Mouse (Mus musculus) forebrain, embryonic 13.5 days (tissue): Measurements from ENCODE around the gene Rabepk. TPM values are rescaled to one million over a fixed set of nuclear protein-coding genes. Genes with fewer than 3 reads are reported as not detected.
"Not testable (repeated sequence)": the region's sequence is repeated elsewhere in the genome, so short reads cannot be mapped to it uniquely, and the experiment has no call there.

Source experiments
- ATAC-seq: fragments of 200-750 bp; cut with Nextera tagmentation; 2 replicates; pipeline ENCODE4 v1.8.0; 2017
- H3K27ac ChIP-seq: fragments of 300-500 bp; sonication (generic); 2 replicates; pipeline ENCODE4 v1.5.1; 2015; ENCODE audit warnings: inconsistent platforms, mild to moderate bottlenecking, moderate library complexity
- H3K27me3 ChIP-seq: fragments of 300-500 bp; sonication (generic); 2 replicates; pipeline ENCODE4 v1.6.1; 2015; ENCODE audit warnings: mild to moderate bottlenecking, inconsistent platforms
- H3K36me3 ChIP-seq: fragments of 300-500 bp; sonication (generic); 2 replicates; pipeline ENCODE4 v1.6.1; 2015; ENCODE audit warnings: mild to moderate bottlenecking, inconsistent platforms; ENCODE audit not compliant: poor library complexity, severe bottlenecking
- H3K4me1 ChIP-seq: fragments of 300-500 bp; sonication (generic); 2 replicates; pipeline ENCODE4 v1.6.1; 2015; ENCODE audit warnings: inconsistent platforms
- H3K4me2 ChIP-seq: fragments of 300-500 bp; sonication (generic); 2 replicates; pipeline ENCODE4 v1.6.1; 2015; ENCODE audit warnings: inconsistent platforms, mild to moderate bottlenecking, moderate library complexity
- H3K4me3 ChIP-seq: fragments of 300-500 bp; sonication (generic); 2 replicates; pipeline ENCODE4 v1.5.1; 2015; ENCODE audit warnings: mild to moderate bottlenecking, inconsistent platforms
- H3K9ac ChIP-seq: fragments of 300-500 bp; sonication (generic); 2 replicates; pipeline ENCODE4 v1.6.1; 2015; ENCODE audit warnings: mild to moderate bottlenecking, inconsistent platforms
- H3K9me3 ChIP-seq: fragments of 300-500 bp; sonication (generic); replicated peaks from 2 replicates; pipeline ENCODE4 v1.6.1; 2016; ENCODE audit warnings: inconsistent platforms
- WGBS: fragments of 180-500 bp; shearing (Covaris S2); methylation state at CpG from one replicate; pipeline ENCODE4 v1.1.7; 2015; 5-methylcytosine and 5-hydroxymethylcytosine counted together
- polyA plus RNA-seq: library from polyadenylated mRNA; unstranded; fragments of >200 nt; fragmentation: Nextera tagmentation; extraction: Ambion mirVana; gene quantifications from 2 replicates; pipeline ENCODE4 v1.2.1, GENCODE M21; 2015

The Rabepk gene
- polyA plus RNA-seq, 1 experiment from 2014 or later = 29.8 TPM

DNA sequence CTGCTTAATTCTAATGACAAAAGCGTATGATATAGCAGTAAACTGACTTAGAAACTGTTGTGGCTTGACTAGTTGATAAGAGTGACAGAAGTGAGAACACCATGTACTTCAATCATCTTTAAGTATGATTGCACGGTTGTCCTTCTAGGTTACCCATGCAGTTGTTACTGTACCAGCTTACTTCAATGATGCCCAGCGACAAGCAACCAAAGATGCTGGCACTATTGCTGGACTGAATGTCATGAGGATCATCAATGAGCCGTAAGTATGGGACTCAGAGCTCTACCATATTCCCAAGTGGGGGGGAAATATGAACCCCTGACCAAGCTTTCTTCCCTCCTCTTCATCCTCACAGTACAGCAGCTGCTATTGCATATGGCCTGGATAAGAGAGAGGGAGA, 26.0 kb downstream of the Rabepk start:
- WGBS = 95% methylated on average over 4 of the region's 4 CpGs
- ATAC-seq = no peak
- H3K9me3 ChIP-seq = no peaks in the 10 kb centered on the region
- peak overlapping the region; percentile 99 for H3K4me3 ChIP-seq
- peak overlapping the region; percentile 7 for H3K9ac ChIP-seq
- H3K27ac ChIP-seq = no peak overlapping the region
- H3K4me1 ChIP-seq = peaks cover 64% of the 10 kb centered on the region
- peak overlapping the region; percentile 77 for H3K4me2 ChIP-seq
- H3K36me3 ChIP-seq = peaks cover 55% of the 10 kb centered on the region
- no peaks in the 10 kb centered on the region for H3K27me3 ChIP-seq

DNA sequence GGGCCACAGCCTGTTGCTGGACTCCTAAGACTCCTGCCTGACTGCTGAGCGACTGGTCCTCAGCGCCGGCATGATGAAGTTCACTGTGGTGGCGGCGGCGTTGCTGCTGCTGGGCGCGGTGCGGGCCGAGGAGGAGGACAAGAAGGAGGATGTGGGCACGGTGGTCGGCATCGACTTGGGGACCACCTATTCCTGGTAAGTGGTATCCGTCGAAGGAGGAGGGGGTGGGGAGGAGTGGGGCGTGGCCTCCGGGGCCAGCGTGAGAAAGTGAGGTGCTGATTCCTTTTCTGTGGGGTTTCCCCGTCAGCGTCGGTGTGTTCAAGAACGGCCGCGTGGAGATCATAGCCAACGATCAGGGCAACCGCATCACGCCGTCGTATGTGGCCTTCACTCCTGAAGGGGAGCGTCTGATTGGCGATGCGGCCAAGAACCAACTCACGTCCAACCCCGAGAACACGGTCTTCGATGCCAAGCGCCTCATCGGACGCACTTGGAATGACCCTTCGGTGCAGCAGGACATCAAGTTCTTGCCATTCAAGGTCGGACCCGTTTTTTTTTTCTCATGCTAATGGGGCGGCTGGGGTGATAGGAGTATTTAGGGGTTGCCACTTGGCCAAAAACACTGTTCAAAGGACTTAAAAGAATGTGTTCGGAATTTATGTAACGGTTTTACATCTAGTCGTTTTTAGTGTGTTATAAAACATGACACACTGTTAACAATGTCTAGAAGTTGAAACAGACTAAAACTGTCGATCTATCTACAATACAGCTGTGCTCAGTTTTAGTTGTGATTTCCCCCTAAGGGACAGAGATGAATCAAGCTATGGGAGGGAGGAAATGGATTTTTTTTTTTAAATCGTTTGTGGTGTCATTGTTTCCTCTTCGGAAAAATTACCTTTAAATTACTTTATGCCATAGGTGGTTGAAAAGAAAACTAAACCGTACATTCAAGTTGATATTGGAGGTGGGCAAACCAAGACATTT, 27.2 kb downstream of the Rabepk start:
- H3K9me3 ChIP-seq = no peaks in the 10 kb centered on the region
- peaks cover 57% of the 10 kb centered on the region for H3K4me1 ChIP-seq
- H3K4me3 ChIP-seq = peak overlapping the region; percentile 99
- H3K27me3 ChIP-seq = no peaks in the 10 kb centered on the region
- H3K9ac ChIP-seq = peak overlapping the region; percentile 98
- peaks cover 43% of the 10 kb centered on the region for H3K36me3 ChIP-seq
- peak; percentile 44; the same call in 1 of the 2 replicates for ATAC-seq
- peak overlapping the region; percentile 81 for H3K27ac ChIP-seq
- H3K4me2 ChIP-seq = peak overlapping the region; percentile 77
- 5% methylated on average over 50 of the region's 50 CpGs for WGBS

DNA sequence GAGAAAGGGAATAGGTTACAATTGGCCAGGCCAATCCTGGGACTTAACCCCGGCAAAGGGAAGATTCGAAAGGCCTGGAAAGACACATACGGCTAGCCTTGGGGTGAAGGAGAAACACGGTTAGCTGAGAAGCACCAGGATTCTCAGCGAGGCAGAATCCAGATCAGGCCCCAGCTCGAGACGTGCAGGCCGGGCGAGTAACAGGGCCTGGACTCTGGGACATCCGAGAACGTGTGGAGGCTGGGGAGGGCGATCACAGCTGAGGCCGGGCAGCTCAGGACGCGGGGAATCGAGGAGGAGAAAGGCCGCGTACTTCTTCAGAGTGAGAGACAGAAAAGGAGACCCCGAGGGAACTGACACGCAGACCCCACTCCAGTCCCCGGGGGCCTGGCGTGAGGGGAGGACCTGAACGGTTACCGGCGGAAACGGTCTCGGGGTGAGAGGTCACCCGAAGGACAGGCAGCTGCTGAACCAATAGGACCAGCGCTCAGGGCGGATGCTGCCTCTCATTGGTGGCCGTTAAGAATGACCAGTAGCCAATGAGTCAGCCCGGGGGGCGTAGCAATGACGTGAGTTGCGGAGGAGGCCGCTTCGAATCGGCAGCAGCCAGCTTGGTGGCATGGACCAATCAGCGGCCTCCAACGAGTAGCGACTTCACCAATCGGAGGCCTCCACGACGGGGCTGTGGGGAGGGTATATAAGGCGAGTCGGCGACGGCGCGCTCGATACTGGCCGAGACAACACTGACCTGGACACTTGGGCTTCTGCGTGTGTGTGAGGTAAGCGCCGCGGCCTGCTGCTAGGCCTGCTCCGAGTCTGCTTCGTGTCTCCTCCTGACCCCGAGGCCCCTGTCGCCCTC, 28.1 kb downstream of the Rabepk start, which contains the start of gene Hspa5:
TSS of gene Hspa5 (plus strand) at position 603 of the 859 bp plus-strand sequence.
- peaks cover 34% of the 10 kb centered on the region for H3K36me3 ChIP-seq
- no peaks in the 10 kb centered on the region for H3K27me3 ChIP-seq
- H3K9me3 ChIP-seq = no peaks in the 10 kb centered on the region
- H3K4me1 ChIP-seq = peaks cover 47% of the 10 kb centered on the region
- H3K27ac ChIP-seq = peak within 1 kb of the TSS; percentile 89
- H3K9ac ChIP-seq = peak within 1 kb of the TSS; percentile 98
- peak within 1 kb of the TSS; percentile 77 for H3K4me2 ChIP-seq
- ATAC-seq = peak; percentile 99
- WGBS = under 1% methylated on average over 60 of the region's 60 CpGs
- H3K4me3 ChIP-seq = peak within 1 kb of the TSS; percentile 99

DNA sequence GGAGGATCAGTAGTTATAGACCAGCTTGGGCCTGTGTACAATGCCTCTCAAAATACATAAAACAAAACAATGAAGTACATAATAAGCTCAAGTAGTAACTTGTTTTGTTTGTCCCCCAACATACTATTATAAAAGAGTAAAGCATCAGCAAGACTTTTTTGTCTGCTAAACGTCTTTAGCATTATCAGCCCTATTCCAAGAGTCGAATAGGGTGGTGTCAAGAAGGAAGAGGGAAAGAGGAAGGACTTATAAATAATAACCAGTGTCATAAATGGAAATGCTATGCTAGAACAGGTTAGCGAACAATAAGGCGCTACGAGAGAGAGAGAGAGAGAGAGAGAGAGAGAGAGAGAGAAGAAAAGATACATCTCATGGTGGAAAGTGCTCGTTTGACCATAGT, 28.8 kb downstream of the Rabepk start:
- peak overlapping the region; percentile 75 for H3K4me2 ChIP-seq
- peak overlapping the region; percentile 93 for H3K9ac ChIP-seq
- ATAC-seq = no peak
- H3K4me3 ChIP-seq = peak overlapping the region; percentile 99
- 1% methylated on average over 6 of the region's 6 CpGs for WGBS
- peak overlapping the region; percentile 89 for H3K27ac ChIP-seq
- no peaks in the 10 kb centered on the region for H3K27me3 ChIP-seq
- peaks cover 28% of the 10 kb centered on the region for H3K36me3 ChIP-seq
- no peaks in the 10 kb centered on the region for H3K9me3 ChIP-seq
- peaks cover 41% of the 10 kb centered on the region for H3K4me1 ChIP-seq

DNA sequence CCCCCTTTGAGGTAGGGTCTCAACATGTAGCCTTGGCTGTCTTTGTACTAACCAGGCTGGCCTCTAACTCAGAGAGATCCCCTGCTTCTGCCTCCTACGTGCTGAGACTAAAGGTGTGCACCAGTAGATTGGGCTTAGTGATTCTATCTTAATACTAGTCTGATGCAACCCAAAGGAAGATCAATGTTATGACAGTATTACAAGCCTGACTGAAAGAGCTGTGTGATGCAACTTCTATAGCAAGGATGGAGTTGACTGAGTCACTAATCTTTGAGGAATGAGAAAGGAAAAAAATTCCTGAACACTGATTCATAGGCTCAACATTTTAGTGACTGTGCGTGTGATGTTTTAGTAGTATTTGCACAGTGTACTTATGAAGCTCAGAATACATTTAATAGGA, 29.7 kb downstream of the Rabepk start:
- H3K4me3 ChIP-seq = no peak overlapping the region; the same call in 1 of the 2 replicates
- no peaks in the 10 kb centered on the region for H3K27me3 ChIP-seq
- H3K9me3 ChIP-seq = no peaks in the 10 kb centered on the region
- peaks cover 32% of the 10 kb centered on the region for H3K4me1 ChIP-seq
- 95% methylated on average over 2 of the region's 2 CpGs for WGBS
- H3K36me3 ChIP-seq = peaks cover 19% of the 10 kb centered on the region
- H3K27ac ChIP-seq = no peak overlapping the region
- H3K4me2 ChIP-seq = peak overlapping the region; percentile 75
- ATAC-seq = no peak
- no peak overlapping the region for H3K9ac ChIP-seq

DNA sequence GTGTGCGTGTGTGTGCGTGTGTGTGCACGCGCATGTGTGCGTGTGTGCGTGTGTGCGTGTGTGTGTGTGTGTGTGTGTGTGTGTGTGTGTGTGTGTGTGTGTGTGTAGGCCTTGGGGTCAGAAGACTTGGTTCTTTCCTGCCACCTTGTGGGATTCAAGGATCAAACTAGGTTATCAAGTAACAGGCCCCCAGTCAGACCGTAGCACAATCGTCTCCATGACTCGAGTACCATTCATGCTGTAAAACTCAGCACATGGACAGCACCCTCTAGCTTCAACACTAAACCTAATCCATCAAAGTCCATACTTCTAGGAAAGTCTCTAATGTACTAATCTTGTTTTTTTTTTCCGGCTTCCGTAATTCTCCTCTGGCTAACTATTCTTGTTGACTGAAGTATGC, 34.9 kb downstream of the Rabepk start:
- H3K36me3 ChIP-seq = no peaks in the 10 kb centered on the region
- no peak overlapping the region for H3K27ac ChIP-seq
- 85% methylated on average over 11 of the region's 12 CpGs for WGBS
- no peak overlapping the region for H3K4me3 ChIP-seq
- no peak overlapping the region for H3K9ac ChIP-seq
- H3K9me3 ChIP-seq = no peaks in the 10 kb centered on the region
- no peaks in the 10 kb centered on the region for H3K4me1 ChIP-seq
- no peak for ATAC-seq
- no peak overlapping the region for H3K4me2 ChIP-seq
- no peaks in the 10 kb centered on the region for H3K27me3 ChIP-seq

DNA sequence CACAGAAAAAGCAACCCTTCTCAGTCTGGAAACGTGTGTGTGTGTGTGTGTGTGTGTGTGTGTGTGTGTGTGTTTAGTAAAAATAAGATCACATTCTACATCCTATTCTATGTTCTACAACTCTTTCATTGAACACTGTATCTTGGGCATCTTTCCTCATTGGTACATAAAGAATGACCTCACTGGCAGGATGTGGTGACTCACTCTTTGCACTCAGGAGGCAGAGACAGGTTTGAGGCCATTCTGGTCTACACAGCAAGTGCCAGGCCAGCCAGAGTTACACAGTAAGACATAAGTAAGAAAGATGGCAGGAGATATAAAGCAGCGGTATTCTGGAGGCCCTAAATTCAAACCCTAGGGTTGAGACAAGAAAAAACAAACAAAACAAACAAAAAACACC, 36.8 kb downstream of the Rabepk start:
- no peaks in the 10 kb centered on the region for H3K36me3 ChIP-seq
- 63% methylated on average over 2 of the region's 2 CpGs for whole genome bisulfite sequencing
- ATAC-seq = no peak
- H3K9ac ChIP-seq = no peak overlapping the region
- H3K9me3 ChIP-seq = no peaks in the 10 kb centered on the region
- H3K27me3 ChIP-seq = no peaks in the 10 kb centered on the region
- no peak overlapping the region for H3K4me3 ChIP-seq
- no peak overlapping the region for H3K4me2 ChIP-seq
- no peaks in the 10 kb centered on the region for H3K4me1 ChIP-seq
- H3K27ac ChIP-seq = no peak overlapping the region

DNA sequence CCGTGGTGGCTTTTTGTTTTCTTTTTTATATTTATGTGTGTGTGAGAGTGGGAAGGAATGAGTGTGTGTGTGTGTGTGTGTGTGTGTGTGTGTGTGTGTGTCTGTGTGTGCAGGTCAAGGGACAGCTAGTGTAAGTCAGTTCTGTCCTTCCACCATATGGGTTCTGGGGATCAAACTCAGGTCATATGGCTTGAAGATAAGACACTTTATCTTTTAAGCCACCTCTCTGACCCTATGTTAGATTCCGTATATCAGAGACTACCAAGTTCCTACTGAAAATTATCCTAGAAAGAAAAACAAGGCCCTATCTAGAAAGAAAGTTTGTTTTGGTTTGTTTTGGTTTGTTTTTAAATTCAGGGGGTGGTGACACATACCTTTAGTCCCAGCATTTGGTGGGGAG, 37.5 kb downstream of the Rabepk start:
- Histone ChIP-seq H3K27ac (no peak overlapping the region), H3K9me3 (no peaks in the 10 kb centered on the region), H3K36me3 (no peaks in the 10 kb centered on the region), H3K4me2 (no peak overlapping the region), H3K27me3 (no peaks in the 10 kb centered on the region), H3K9ac (no peak overlapping the region), H3K4me1 (no peaks in the 10 kb centered on the region), H3K4me3 (no peak overlapping the region)
- no peak for ATAC-seq
- WGBS = 90% methylated on average over 2 of the region's 2 CpGs

DNA sequence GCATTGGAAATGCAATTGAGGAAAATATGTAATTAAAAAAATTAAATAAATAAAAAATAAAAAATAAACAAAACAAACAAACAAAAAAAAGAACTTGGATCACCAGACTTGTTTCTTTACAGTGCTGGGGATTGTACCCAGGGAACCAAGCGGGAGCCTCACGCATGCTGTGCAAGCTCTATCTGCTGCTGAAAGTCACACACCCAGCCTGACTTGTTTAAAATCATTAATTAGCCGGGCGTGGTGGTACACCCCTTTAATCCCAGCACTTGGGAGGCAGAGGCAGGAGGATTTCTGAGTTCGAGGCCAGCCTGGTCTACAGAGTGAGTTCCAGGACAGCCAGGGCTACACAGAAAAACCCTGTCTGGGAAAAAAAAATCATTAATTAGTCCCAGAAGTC, 38.4 kb downstream of the Rabepk start:
- H3K27me3 ChIP-seq, H3K9me3 ChIP-seq, ATAC-seq, H3K4me3 ChIP-seq, H3K4me2 ChIP-seq, H3K27ac ChIP-seq, H3K9ac ChIP-seq, H3K4me1 ChIP-seq, H3K36me3 ChIP-seq: not testable (repeated sequence)
- 90% methylated on average over 5 of the region's 5 CpGs for WGBS

DNA sequence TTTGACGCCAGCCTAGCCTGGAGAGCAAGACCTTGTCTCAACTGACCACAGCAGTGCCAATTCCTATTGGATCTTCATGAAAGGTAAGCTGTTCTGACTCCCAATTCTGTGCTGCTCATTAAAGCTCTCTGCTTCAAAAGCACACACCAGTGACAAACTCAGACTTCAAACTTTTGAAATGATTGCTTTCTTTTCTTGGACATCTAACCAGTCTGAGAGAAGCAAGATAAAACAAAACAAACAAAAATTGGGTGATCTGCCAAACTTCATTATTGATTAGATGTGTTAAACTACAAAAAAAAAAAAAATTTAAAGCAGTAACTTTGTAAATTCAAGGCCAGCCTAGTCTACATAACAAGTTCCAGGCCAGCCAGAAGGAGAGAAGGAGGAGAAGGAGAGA, 42.4 kb downstream of the Rabepk start:
- ATAC-seq = no peak
- no peak overlapping the region for H3K27ac ChIP-seq
- H3K36me3 ChIP-seq = no peaks in the 10 kb centered on the region
- H3K9ac ChIP-seq = no peak overlapping the region
- 81% methylated on average over 1 of the region's 1 CpGs for WGBS
- no peak overlapping the region for H3K4me3 ChIP-seq
- H3K27me3 ChIP-seq = no peaks in the 10 kb centered on the region; the same call in 1 of the 2 replicates
- peaks cover 18% of the 10 kb centered on the region for H3K4me1 ChIP-seq
- H3K9me3 ChIP-seq = no peaks in the 10 kb centered on the region
- no peak overlapping the region for H3K4me2 ChIP-seq

DNA sequence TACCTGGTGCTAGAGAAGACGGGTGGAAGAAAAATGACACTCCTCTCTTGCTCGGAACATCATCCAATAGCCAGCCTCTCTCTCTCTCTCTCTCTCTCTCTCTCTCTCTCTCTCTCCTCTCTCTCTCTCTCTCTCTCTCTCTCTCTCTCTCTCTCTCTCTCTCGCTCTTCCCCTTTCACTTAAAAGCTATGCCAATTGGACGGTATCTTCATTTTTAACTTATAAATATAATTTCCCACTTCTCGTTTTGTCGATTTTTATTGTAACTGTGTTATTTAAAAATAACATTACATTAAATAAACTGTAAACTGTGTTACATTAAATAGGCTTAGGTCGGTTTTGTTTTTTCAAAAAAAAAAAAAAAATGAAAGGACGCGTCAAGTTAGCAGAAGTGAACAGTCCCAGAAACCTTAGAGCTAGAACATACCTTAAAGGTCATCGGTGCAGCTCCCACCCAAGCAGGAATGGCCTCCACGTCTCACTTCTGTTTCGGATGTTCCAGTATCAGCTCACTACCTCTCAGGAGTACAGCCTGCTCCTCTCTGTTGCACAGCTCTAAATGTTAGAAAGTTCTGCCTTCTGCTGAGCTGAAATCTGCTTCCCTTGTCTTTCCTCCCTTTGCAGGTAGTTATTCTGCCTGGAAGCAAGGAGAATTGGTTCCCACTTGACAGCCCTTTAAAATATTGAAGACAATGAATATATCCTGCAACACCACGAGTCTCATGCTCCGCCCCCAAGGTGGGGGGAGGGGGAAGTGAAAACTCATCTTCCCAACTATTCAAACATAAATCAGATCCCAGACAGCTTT, 45.0 kb downstream of the Rabepk start, which contains the start of gene Gapvd1:
TSS of gene Gapvd1 (minus strand) at position 682 of the 808 bp plus-strand sequence.
- peak within 1 kb of the TSS; percentile 76 for H3K4me2 ChIP-seq
- peak; percentile 23; the same call in 1 of the 2 replicates for ATAC-seq
- H3K27ac ChIP-seq = peak within 1 kb of the TSS; percentile 94
- WGBS = 1% methylated on average over 14 of the region's 14 CpGs
- peak within 1 kb of the TSS; percentile 98 for H3K9ac ChIP-seq
- H3K4me3 ChIP-seq = peak within 1 kb of the TSS; percentile 95
- H3K4me1 ChIP-seq = peaks cover 28% of the 10 kb centered on the region
- no peaks in the 10 kb centered on the region for H3K9me3 ChIP-seq
- H3K27me3 ChIP-seq = no peaks in the 10 kb centered on the region; the same call in 1 of the 2 replicates
- H3K36me3 ChIP-seq = no peaks in the 10 kb centered on the region
